Mouse (Mus musculus) R1 (cell line): ENCODE data around the gene Gm12169.
A peak's percentile ranks its signal among the peaks of the same experiment; 100 is the strongest.

Source experiments
- DNase-seq: peaks from one replicate; pipeline ENCODE4 v3.0.0-alpha.2; 2018; ENCODE audit warnings: low read depth, low spot score

Gene Gm12169

GRCm38 (mm10) chr11:46523912-46524311 lies at the start of gene Gm12169:
Gene Gm12169 (plus strand): TSS chr11:46524212.
- no peak for DNase-seq

DNA sequence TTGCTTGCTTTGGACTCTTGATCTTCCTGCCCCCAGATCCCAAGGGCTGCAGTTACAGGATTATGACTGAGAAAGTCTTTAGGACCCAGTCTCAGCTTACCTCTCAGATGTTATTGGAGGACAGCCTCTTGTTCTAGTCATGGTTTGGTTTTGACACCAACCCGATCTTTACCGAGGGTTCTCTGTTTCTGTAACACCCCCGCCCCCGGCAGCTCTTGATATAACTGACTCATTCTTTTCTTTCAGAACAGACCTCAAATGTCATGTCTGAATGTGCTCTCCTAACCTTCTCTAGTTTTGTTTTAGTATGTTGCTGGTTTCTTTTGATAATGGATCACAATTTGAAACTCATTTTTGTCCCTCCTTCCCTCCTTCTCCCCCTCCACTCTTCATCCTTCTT lies 49.8 kb upstream of the Gm12169 start:
- no peak for DNase-seq

- DNase-seq: no peak
Measured at GRCm38 (mm10) chr11:46479311-46479710, 44.7 kb upstream of the Gm12169 start.

- no peak for DNase-seq
Measured at GRCm38 (mm10) chr11:46480517-46480916, 43.5 kb upstream of the Gm12169 start.

DNA sequence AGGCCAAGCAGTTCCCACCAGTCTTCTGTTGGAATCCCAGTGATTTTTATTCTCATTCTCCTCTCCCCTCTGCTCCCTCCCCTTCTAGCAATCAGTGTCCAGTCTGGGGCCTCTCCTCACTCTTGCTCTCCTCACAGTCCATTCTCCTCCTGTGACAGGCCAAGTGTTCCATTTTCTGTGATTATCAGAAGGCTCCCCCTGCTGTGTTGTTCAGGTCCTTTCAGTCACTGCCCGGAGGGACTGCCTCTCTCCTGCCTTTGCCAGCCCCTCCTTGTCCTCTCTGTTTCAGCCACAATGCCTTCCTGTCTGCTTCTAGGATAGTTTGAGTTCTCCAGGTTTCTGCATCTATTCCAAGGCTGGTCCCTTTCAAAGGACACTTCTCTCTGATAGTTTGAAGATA lies 35.8 kb upstream of the Gm12169 start:
- no peak for DNase-seq

DNA sequence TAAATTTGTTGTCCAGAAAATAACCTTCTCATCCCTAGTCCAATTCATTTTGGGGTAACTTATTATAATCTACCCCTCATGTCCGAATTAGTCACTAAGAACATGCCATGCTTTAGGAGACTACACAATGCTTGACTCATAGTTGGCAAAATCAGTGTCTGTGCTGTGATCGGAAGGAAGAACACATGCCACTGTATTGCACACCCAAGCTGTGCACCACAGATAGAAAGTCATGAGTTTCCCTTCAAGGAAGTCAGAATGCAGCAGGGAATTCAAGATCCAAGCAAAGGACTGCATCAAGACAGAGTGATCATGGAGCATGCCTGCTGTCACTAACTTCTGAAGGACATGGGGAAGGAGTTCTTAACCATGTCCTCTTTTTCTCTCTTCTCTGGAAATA lies 35.4 kb upstream of the Gm12169 start:
- DNase-seq: no peak

GRCm38 (mm10) chr11:46507146-46507545 lies 16.9 kb upstream of the Gm12169 start:
- DNase-seq: no peak

DNA sequence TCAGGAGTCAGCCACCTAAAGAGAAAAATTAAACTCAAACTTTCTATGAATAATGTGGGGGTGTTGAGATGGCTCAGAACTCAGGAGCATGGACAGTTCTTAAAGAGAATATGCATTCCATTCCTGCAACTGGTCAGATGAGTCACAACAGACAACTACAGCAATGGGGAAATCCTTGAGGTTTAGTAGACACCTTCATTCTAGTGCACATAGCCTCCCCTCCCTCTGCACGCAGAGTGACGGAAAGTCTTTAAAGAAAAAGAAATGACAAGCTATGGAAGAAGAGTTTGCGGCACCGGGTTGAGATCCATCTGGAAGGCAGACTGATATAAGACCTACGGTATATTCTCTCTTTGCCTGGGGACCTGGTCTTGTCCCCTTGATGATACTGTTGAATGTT lies 14.1 kb upstream of the Gm12169 start:
- DNase-seq: no peak

DNA sequence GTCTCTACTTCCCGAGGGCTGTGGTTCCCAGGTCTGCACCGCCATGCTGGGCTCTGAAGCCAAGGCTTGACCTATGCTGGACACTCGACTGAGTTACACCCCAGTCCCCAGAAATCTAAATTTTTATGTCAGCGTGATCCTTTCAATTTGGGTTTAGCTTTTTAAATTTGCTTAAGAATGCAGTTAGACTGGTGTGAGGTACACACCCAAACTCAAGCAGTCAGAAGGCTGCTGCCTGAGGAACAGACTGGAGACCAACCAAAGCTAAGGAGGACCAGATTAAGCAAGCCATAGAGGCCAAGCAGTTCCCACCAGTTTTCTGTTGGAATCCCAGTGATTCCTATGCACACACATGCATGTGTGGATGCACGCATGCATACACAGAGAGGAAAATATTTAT lies 2.7 kb upstream of the Gm12169 start:
- peak; percentile 76 for DNase-seq

- DNase-seq: peak; percentile 66
Measured at GRCm38 (mm10) chr11:46522719-46523118, 1.3 kb upstream of the Gm12169 start.

- DNase-seq: no peak
Measured at GRCm38 (mm10) chr11:46530149-46530548, 6.1 kb downstream of the Gm12169 start.

DNA sequence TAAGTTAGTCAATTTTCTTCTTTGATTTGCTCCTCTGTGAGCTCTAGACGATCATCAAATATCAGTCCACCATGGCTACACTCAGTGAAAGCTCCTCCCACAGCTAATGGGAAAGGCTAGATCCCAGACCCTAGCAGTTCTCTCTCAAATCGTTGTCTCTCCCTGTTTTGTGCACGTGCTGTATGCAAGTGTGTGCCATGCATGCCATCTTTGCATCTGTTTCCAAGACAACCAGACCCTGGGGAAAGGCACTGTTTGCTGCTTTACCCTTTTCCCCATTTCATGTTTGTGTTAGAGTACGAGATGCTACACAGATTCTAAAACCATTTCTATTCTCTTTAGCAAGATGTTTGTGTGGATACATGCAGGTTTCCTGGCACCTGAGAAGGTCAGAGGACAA lies 13.0 kb downstream of the Gm12169 start:
- DNase-seq: peak; percentile 13

DNA sequence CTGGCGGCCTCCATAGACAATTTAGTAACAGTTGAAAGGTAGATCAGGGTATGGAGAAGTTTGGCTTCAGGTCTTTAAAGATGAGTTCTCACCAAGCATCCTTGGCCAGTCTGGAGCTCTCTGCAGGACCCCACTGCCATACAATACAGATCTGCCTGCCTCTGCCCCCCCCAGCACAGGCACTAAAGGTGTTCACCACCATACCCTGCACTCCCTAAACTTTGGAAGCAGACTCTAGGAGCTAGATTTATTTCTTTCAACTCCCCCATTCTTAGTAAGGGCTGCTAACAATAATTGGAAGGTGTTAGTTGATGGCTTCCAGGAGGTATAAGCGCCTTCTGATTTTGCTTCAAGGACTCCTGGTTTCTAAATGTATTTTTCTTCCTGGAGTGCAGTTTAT lies 19.5 kb downstream of the Gm12169 start:
- no peak for DNase-seq

- DNase-seq: peak; percentile 46
Measured at GRCm38 (mm10) chr11:46549721-46550120, 25.7 kb downstream of the Gm12169 start.

GRCm38 (mm10) chr11:46552741-46553140 lies 28.7 kb downstream of the Gm12169 start:
- DNase-seq: no peak

DNA sequence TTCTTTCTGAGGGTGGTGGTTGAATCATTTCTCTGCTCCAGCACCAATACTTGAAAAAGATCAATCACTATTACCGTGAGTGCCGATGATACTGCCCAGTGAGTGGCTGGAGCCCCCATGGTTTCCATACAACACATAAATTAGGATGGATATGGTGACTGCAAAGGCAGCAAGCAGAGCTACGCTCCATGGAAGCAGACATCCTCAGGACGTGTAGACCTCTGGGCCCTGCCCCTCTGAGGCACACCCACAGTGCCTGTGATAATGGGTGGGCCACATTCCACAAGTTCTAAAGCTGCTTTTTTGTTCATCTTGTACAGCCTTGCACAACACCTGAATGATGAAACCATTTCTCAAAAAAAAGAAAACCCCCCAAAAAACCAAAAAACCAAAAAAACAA lies 37.1 kb downstream of the Gm12169 start:
- peak; percentile 42 for DNase-seq

GRCm38 (mm10) chr11:46564671-46565070 lies 40.7 kb downstream of the Gm12169 start:
- DNase-seq: no peak

DNA sequence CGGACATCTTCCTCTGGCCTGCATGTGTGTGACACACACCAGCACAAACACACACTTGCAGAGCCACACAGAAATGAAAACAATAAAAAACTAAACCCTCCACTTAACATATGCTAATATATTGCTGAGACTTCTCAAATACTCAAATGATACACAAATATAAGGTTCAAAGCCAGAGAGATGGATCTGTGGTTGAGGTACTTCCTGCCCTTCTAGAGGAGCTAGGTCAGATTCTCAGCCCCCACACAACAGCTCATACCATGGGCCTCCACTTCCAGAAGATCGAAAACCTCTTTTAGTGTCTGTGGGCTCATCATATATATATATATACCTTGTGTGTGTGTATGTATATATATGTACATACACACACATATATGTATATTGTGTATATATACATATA lies 42.0 kb downstream of the Gm12169 start:
- DNase-seq: no peak

GRCm38 (mm10) chr11:46569107-46569506 lies 45.1 kb downstream of the Gm12169 start:
- peak; percentile 21 for DNase-seq

DNA sequence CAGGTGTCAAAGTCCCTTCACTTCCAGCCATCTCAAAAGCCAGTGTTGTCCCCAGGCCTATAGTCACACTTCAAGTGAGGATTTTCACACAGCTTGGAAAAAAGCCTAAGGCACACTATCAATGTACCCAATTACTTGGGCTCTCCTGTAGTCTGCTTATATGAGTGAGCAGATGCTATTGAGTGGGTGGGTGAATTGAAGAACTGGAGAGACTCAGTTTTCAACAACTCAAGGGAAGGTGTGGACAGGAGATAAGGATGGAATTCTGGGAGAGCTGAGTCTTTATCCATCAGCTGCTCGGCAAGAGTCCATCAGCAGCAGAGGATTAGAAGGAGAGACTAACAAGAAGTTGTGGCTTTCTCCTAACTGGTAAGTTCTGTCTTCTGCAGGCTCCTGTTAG lies 47.3 kb downstream of the Gm12169 start, which contains the start of gene BC053393:
BC053393 (plus strand) TSS at position 210 of the 400 bp plus-strand sequence.
- DNase-seq: no peak

- DNase-seq: no peak
Measured at GRCm38 (mm10) chr11:46578771-46579281, 54.8 kb downstream of the Gm12169 start.

DNA sequence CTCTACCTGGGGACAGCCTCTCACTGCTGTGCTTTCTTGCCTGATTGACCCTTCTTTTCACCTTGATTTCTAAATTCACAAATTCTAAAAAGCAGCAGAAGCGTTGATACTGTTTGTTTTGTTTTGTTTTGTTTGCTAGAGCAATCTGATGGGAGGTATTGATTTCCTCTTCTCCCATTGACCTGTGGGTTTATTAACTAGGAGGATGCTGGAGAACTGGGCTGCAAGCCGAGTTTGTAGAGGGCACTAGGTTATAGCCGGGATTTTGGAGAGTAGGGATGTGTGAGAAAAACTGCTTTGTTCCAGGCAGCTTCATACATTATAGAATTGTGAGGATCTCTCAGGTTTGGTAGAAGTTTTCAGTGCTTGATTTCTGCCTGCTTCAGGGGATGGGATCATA lies 56.4 kb downstream of the Gm12169 start:
- no peak for DNase-seq

DNA sequence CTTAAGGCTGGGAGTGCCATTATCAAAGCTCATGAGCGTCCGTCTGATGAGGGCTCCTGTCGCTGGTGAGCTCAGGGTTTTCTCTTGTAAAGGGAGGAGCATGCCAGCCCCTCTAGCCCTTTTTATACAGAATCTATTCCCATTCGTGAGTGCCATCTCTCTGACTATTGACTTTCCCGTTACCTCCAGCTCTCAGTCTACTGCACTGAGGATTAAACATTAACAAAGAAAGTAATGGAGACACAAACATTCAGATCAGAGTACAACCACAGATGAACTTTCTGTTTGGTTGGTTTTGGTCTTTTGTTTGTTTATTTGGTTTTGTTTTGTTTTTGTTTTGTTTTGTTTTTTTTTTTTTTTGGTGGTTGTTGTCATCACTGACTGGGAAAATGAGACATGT lies 58.7 kb downstream of the Gm12169 start:
- no peak for DNase-seq
